Mouse (Mus musculus) testis, postnatal 14 days (tissue): ENCODE measurements around the gene Kcng3.

Experiments
- DNase-seq: peaks from one replicate; pipeline ENCODE4 v3.0.0; 2021; ENCODE audit warnings: low spot score

Gene Kcng3

GRCm38 (mm10) chr17:83631783-83632652, at the start of gene Kcng3:
TSS of gene Kcng3 (minus strand) at chr17:83631895.
- DNase-seq, result peak; percentile 68

- DNase-seq, result no peak
These were observed 45.7 kb upstream of the Kcng3 start for GRCm38 (mm10) chr17:83677370-83677769.

- no peak for DNase-seq
These were observed 41.0 kb upstream of the Kcng3 start for GRCm38 (mm10) chr17:83672685-83673084.

- DNase-seq, result no peak
These were observed 36.4 kb upstream of the Kcng3 start for GRCm38 (mm10) chr17:83667934-83668690.

- peak; percentile 47 for DNase-seq
These were observed 35.0 kb upstream of the Kcng3 start for GRCm38 (mm10) chr17:83666597-83667287.

GRCm38 (mm10) chr17:83664761-83665160, 33.1 kb upstream of the Kcng3 start:
- DNase-seq, result no peak

GRCm38 (mm10) chr17:83658943-83659342, 27.2 kb upstream of the Kcng3 start:
- DNase-seq, result no peak

GRCm38 (mm10) chr17:83657375-83657774, 25.7 kb upstream of the Kcng3 start:
- DNase-seq, result no peak

GRCm38 (mm10) chr17:83655732-83656131, 24.0 kb upstream of the Kcng3 start:
- DNase-seq, result no peak

GRCm38 (mm10) chr17:83654651-83655136, 23.0 kb upstream of the Kcng3 start:
- DNase-seq, result no peak

- no peak for DNase-seq
These were observed 21.9 kb upstream of the Kcng3 start for GRCm38 (mm10) chr17:83653635-83654034.

GRCm38 (mm10) chr17:83650932-83651682, 19.4 kb upstream of the Kcng3 start:
- DNase-seq, result no peak

GRCm38 (mm10) chr17:83649986-83650385, 18.3 kb upstream of the Kcng3 start:
- DNase-seq, result no peak

GRCm38 (mm10) chr17:83647413-83647812, 15.7 kb upstream of the Kcng3 start:
- no peak for DNase-seq

- no peak for DNase-seq
These were observed 14.9 kb upstream of the Kcng3 start for GRCm38 (mm10) chr17:83646425-83647163.

GRCm38 (mm10) chr17:83645226-83645808, 13.6 kb upstream of the Kcng3 start:
- peak; percentile 35 for DNase-seq

- DNase-seq, result peak; percentile 60
These were observed 5.7 kb upstream of the Kcng3 start for GRCm38 (mm10) chr17:83637393-83637792.

- DNase-seq, result no peak
These were observed 4.7 kb upstream of the Kcng3 start for GRCm38 (mm10) chr17:83636443-83636842.

GRCm38 (mm10) chr17:83632653-83633570, 1.2 kb upstream of the Kcng3 start:
- peak; percentile 51 for DNase-seq
